Mouse (Mus musculus) hindbrain, postnatal 0 days (tissue): ENCODE data around the gene Lrrfip1. TPM values are rescaled to one million over a fixed set of nuclear protein-coding genes. Genes with fewer than 3 reads are reported as not detected.

Experiments
- ATAC-seq: fragments of 200-750 bp; cut with Nextera tagmentation; 2 replicates; pipeline ENCODE4 v1.8.0; 2017; ENCODE audit warnings: mild to moderate bottlenecking, moderate TSS enrichment, moderate library complexity
- DNase-seq: peaks from one replicate; pipeline ENCODE4 v3.0.0-alpha.2; 2015; ENCODE audit warnings: low spot score
- H3K27ac ChIP-seq: fragments of 300-500 bp; sonication (generic); 2 replicates; pipeline ENCODE4 v1.5.1; 2014; ENCODE audit warnings: mild to moderate bottlenecking
- H3K27me3 ChIP-seq: fragments of 300-500 bp; sonication (generic); 2 replicates; pipeline ENCODE4 v1.6.1; 2014; ENCODE audit warnings: low read length, mixed read lengths; ENCODE audit not compliant: insufficient read depth
- H3K36me3 ChIP-seq: fragments of 300-500 bp; sonication (generic); 2 replicates; pipeline ENCODE4 v1.6.1; 2014; ENCODE audit warnings: low read length, mixed read lengths; ENCODE audit not compliant: insufficient read depth
- H3K4me1 ChIP-seq: fragments of 300-500 bp; sonication (generic); 2 replicates; pipeline ENCODE4 v1.6.1; 2014; ENCODE audit warnings: antibody characterized with exemption, low read length, mixed read lengths; ENCODE audit not compliant: insufficient read depth
- H3K4me2 ChIP-seq: fragments of 300-500 bp; sonication (generic); 2 replicates; pipeline ENCODE4 v1.6.1; 2014; ENCODE audit warnings: low read depth, mild to moderate bottlenecking, low read length, moderate library complexity, mixed read lengths
- H3K4me3 ChIP-seq: fragments of 300-500 bp; sonication (generic); 2 replicates; pipeline ENCODE4 v1.5.1; 2014; ENCODE audit warnings: low read length
- H3K9ac ChIP-seq: fragments of 300-500 bp; sonication (generic); replicated peaks from 2 replicates; pipeline ENCODE4 v1.6.1; 2014; ENCODE audit warnings: mild to moderate bottlenecking, low read length, moderate library complexity, mixed read lengths
- H3K9me3 ChIP-seq: fragments of 300-500 bp; sonication (generic); 2 replicates; pipeline ENCODE4 v1.6.1; 2016; ENCODE audit warnings: low read length, mixed read lengths
- CTCF ChIP-seq: IDR thresholded peaks from 2 replicates; pipeline ENCODE4 v1.5.1; 2016; ENCODE audit warnings: antibody characterized with exemption, control low read depth, low read depth
- WGBS: fragments of 180-500 bp; shearing (Covaris S2); extraction: QIAGEN DNeasy Blood & Tissue Kit; methylation state at CpG from one replicate; pipeline ENCODE4 v1.1.7; 2014; 5-methylcytosine and 5-hydroxymethylcytosine counted together
- polyA plus RNA-seq: library from polyadenylated mRNA; unstranded; fragments of >200 nt; fragmentation: Nextera tagmentation; extraction: Ambion mirVana; gene quantifications from 2 replicates; pipeline ENCODE4 v1.2.1, GENCODE M21; 2015
- total RNA-seq: library from RNA; depleted of rRNA; stranded (reverse); fragments of >200 nt; gene quantifications from 2 replicates; pipeline ENCODE4 v1.2.3, GENCODE M21; 2014

Gene Lrrfip1
- total and polyA plus RNA-seq, 2 experiments from 2014 or later: 26.9 to 37.5 TPM

DNA sequence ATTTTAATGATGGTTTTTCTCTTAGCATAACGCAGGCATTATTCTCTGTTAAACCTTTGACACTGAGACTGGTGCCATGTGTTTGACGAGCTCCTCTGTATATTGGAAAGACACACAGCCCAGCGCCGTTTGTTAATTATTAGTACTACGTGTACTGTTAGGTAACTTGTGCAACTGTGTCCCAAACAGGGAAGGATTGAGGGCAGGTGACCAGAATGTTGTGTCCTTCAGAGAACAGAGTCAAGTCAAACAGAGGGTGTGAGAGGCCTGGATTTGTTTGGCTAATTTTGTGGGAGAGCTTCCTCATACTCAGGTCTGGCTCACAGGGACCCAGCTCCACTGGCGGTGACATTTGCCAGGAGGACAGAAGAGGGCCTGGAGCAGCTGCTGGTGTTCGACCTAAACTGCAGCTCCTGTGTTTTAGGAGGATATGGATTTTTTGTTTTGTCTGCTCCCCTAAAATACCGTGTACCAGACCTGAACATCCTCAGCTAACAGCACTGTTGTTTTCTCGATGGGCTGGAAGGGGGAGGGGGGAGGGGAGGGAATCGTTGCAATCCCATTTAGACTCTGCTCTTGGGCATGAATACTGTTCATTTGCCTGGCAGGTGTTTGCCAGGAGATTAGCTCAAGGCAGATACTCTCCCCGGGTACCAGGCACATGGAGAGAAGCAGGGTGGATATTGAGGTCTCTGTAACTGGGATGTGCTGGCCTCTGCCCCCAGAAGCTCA lies 103.3 kb downstream of the Lrrfip1 start:
- ATAC-seq (no peak), DNase-seq (no peak)
- no peaks in the 10 kb centered on the region for H3K27me3 ChIP-seq
- peaks cover 15% of the 10 kb centered on the region for H3K36me3 ChIP-seq
- no peak overlapping the region for H3K27ac ChIP-seq
- H3K4me3 ChIP-seq: no peak overlapping the region
- no peaks in the 10 kb centered on the region for H3K9me3 ChIP-seq
- no peaks in the 10 kb centered on the region for H3K4me1 ChIP-seq
- no peak overlapping the region for H3K4me2 ChIP-seq
- TF ChIP-seq CTCF: no peak
- 73% methylated on average over 11 of the region's 11 CpGs for WGBS
- H3K9ac ChIP-seq: no peak overlapping the region

DNA sequence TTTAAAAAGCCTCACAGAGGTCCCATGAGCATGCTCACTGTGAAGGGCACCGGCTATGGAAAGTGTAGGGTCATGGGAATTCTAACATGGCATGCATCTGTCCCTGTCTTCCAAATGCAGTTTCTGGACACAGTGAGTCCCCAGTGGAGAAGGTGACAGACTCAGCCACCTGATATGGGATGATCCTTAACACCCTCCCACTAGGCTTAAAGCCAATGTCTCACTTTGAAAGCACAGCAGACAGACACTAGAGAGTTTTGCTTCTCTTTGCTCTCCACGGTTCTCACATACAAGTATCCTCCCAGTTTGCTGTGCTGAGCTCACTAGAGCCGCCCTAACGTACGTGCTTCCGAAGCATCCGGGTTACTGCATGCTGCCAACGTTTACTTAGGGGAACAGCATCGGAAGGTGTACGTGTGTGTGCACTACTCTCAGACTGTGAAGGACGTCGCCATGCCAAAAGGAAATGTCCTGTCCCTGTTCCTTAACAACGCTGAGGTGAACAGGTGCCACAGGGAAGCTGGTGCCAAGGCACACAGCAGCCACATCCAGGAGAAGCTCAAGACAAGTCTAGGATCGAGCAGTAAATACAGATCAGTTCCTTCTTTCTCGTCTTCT lies 104.9 kb downstream of the Lrrfip1 start:
- TF ChIP-seq CTCF: no peak
- WGBS: 90% methylated on average over 15 of the region's 15 CpGs

DNA sequence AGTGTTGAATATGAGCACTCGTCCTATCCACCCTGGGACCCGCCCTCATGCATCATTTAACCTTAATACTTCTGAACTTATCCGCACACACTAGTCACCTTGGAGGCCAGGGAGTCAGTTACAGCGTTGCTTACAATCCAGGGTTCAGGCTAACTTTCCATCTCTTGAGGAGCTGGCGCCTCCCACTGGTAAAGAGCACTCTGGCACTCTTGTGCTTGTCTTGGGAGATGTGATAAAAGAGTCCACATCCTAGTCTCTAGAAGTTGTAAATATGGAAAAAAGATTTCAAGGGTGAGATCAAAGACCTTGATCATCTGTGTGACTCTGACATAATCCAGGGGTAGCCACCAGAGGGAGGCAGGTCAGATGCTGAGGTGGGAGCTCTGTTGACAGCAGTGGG lies 109.0 kb downstream of the Lrrfip1 start:
- Histone ChIP-seq H3K36me3 (peaks cover 28% of the 10 kb centered on the region), H3K27me3 (no peaks in the 10 kb centered on the region), H3K4me3 (no peak overlapping the region), H3K4me2 (no peak overlapping the region), H3K27ac (no peak overlapping the region), H3K9me3 (no peaks in the 10 kb centered on the region), H3K4me1 (no peaks in the 10 kb centered on the region), H3K9ac (no peak overlapping the region)
- 71% methylated on average over 5 of the region's 5 CpGs for WGBS
- DNase-seq (peak; percentile 27), ATAC-seq (no peak)
- TF ChIP-seq CTCF: peak; percentile 52

More for the DNA sequence above, 104.9 kb downstream of the Lrrfip1 start:
- Histone ChIP-seq H3K9me3 (no peaks in the 10 kb centered on the region), H3K27me3 (no peaks in the 10 kb centered on the region), H3K4me2 (no peak overlapping the region), H3K4me3 (no peak overlapping the region), H3K9ac (no peak overlapping the region), H3K4me1 (no peaks in the 10 kb centered on the region), H3K27ac (no peak overlapping the region), H3K36me3 (peaks cover 19% of the 10 kb centered on the region)
- no peak for ATAC-seq
- DNase-seq: no peak

DNA sequence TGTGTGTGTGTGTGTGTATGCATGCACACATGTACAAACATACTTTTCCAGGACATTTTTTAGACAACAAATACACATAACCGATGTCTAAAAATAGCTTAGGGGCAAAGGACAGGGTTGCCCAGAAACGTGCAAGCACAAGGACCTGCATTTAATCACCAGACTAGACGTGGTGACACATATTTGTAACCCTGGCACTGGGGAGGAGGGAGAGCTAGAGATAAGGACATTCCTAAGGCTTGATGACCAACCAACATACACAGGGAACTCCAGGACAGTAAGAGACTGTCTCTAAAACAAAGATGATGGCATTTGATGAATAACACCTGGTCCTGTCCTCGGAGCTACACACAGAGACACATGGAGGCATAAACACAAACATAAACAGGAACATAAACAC lies 110.8 kb downstream of the Lrrfip1 start:
- Histone ChIP-seq H3K4me1 (no peaks in the 10 kb centered on the region), H3K27me3 (no peaks in the 10 kb centered on the region), H3K9ac (no peak overlapping the region), H3K4me3 (no peak overlapping the region), H3K4me2 (no peak overlapping the region), H3K9me3 (no peaks in the 10 kb centered on the region), H3K27ac (no peak overlapping the region), H3K36me3 (peaks cover 23% of the 10 kb centered on the region)
- DNase-seq: no peak
- TF ChIP-seq CTCF: no peak
- no peak for ATAC-seq
- WGBS: 74% methylated on average over 4 of the region's 4 CpGs

DNA sequence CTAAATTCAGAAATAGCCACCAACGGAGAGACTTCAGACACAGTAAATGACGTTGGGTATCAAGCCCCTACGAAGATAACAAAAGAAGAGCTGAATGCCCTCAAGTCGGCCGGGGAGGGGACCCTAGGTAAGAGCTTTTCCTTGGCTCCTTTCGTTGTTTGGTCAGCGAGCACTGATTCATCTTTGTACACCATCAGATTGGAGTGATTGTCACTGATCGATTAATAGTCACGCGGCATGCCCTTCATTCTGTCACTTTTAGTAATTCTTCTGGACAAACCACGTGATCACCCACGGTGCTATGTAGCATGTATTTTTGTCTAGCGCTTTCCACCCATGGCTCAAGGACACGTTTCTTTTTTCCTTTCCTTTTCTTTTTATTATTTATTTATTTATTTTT lies 113.6 kb downstream of the Lrrfip1 start:
- Histone ChIP-seq H3K4me2 (no peak overlapping the region), H3K4me3 (no peak overlapping the region), H3K27ac (no peak overlapping the region), H3K36me3 (peaks cover 25% of the 10 kb centered on the region; the same call in 1 of the 2 replicates), H3K4me1 (no peaks in the 10 kb centered on the region), H3K9ac (no peak overlapping the region), H3K27me3 (no peaks in the 10 kb centered on the region), H3K9me3 (no peaks in the 10 kb centered on the region)
- no peak for TF ChIP-seq CTCF
- ATAC-seq (no peak), DNase-seq (no peak)
- WGBS: 94% methylated on average over 14 of the region's 14 CpGs

DNA sequence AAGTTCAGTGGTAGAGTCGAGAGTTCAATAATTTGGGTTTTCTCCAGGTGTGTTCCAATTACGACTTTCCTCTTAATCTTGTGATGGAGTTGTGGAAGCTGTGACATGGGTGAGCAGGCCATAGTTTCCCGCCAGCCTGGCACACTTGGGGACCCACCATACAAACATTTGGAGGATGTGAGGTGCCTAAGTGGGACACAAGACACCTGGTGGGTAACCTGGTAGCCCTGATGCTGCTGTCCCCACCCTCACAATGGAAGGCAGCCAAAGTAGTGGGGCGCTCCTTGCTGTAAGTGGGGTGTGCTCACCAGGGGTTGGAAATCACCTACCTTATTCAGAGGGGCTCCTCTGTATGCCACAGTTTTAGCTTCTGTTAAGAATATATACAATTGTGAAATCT lies 114.1 kb downstream of the Lrrfip1 start:
- Histone ChIP-seq H3K36me3 (peaks cover 25% of the 10 kb centered on the region; the same call in 1 of the 2 replicates), H3K27me3 (no peaks in the 10 kb centered on the region), H3K4me1 (no peaks in the 10 kb centered on the region), H3K9ac (no peak overlapping the region), H3K4me2 (no peak overlapping the region), H3K27ac (no peak overlapping the region), H3K4me3 (no peak overlapping the region), H3K9me3 (no peaks in the 10 kb centered on the region)
- TF ChIP-seq CTCF: no peak
- no peak for ATAC-seq
- 93% methylated on average over 4 of the region's 4 CpGs for WGBS
- no peak for DNase-seq

DNA sequence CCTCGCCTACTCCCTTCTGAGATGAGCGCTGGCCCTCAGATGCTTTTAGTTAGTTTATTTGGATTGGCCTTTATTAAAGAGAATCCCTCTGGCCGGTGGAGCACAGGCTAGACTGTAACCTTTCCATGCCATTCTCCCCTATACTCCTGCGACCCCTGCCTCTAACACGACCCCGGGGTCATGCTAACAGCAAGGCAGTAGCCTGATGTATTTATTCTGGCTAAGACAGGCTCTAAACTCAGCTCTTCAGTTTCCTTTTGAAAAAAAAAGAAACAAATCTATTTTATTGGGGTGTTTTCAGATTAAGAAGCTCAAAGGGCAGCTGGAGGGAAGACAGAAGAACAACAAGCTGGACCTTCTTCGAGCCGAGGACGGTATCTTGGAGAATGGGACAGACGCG lies 123.6 kb downstream of the Lrrfip1 start:
- H3K4me2 ChIP-seq: no peak overlapping the region
- DNase-seq (no peak), ATAC-seq (no peak)
- 80% methylated on average over 11 of the region's 11 CpGs for WGBS
- no peak overlapping the region for H3K4me3 ChIP-seq
- H3K9me3 ChIP-seq: no peaks in the 10 kb centered on the region
- no peak overlapping the region for H3K27ac ChIP-seq
- H3K36me3 ChIP-seq: peaks cover 7% of the 10 kb centered on the region
- H3K9ac ChIP-seq: no peak overlapping the region
- H3K27me3 ChIP-seq: no peaks in the 10 kb centered on the region
- H3K4me1 ChIP-seq: no peaks in the 10 kb centered on the region
- TF ChIP-seq CTCF: no peak
